Mouse (Mus musculus): ENCODE data around the gene Itprid1. TPM values are rescaled to one million over a fixed set of nuclear protein-coding genes. Genes with fewer than 3 reads are reported as not detected.
A peak's percentile ranks its signal among the peaks of the same experiment; 100 is the strongest.

The Itprid1 gene
- polyA plus RNA-seq (2012; rRNA removed) = 0.15 and 0.19 TPM in 2 replicates
- 0.07 and 0.22 TPM in 2 replicates for polyA plus RNA-seq (2014; fragmentation: Nextera tagmentation; extraction: Ambion mirVana)

GRCm38 (mm10) chr6:55836650-55837320, at the start of gene Itprid1:
Gene Itprid1 (plus strand): TSS chr6:55836895.
- H3K27ac ChIP-seq (replicated peaks; ENCODE audit: low read depth, low read length) = no peak within 1 kb of the TSS
- H3K4me1 ChIP-seq (ENCODE audit: control insufficient read depth, insufficient read depth, low read length) = no peaks in the 10 kb centered on the region
- H3K4me3 ChIP-seq (replicated peaks; ENCODE audit: low read length) = no peak within 1 kb of the TSS
- 72% methylated on average over 8 of the region's 8 CpGs for WGBS
- H3K9ac ChIP-seq (ENCODE audit: low read depth, low read length, severe bottlenecking) = no peak within 1 kb of the TSS
- H3K27me3 ChIP-seq (ENCODE audit: control insufficient read depth, insufficient read depth, low read length) = no peaks in the 10 kb centered on the region
- no peaks in the 10 kb centered on the region for H3K36me3 ChIP-seq (ENCODE audit: control insufficient read depth, insufficient read depth, low read length)
- no peak for ATAC-seq (ENCODE audit: low FRiP score, low read depth)
- H3K4me2 ChIP-seq (replicated peaks; ENCODE audit: low read depth, low read length, severe bottlenecking) = no peak within 1 kb of the TSS
- H3K9me3 ChIP-seq (ENCODE audit: control insufficient read depth, low read length) = no peaks in the 10 kb centered on the region
- TF ChIP-seq POLR2A (IDR thresholded peaks at IDR 0.05; ENCODE audit: borderline replicate concordance, extremely low read depth, insufficient read depth, insufficient read length) = no peak
- DNase-seq (ENCODE audit: low spot score) = no peak

- Histone ChIP-seq H3K27me3 (ENCODE audit: control insufficient read depth, insufficient read depth, low read length) (no peaks in the 10 kb centered on the region), H3K9me3 (ENCODE audit: control insufficient read depth, low read length) (no peaks in the 10 kb centered on the region), H3K9ac (ENCODE audit: low read depth, low read length, severe bottlenecking) (no peak overlapping the region), H3K4me3 (replicated peaks; ENCODE audit: low read length) (no peak overlapping the region), H3K4me2 (replicated peaks; ENCODE audit: low read depth, low read length, severe bottlenecking) (no peak overlapping the region), H3K4me1 (ENCODE audit: control insufficient read depth, insufficient read depth, low read length) (peaks cover 5% of the 10 kb centered on the region; the same call in 1 of the 2 replicates), H3K36me3 (ENCODE audit: control insufficient read depth, insufficient read depth, low read length) (no peaks in the 10 kb centered on the region), H3K27ac (replicated peaks; ENCODE audit: low read depth, low read length) (no peak overlapping the region)
- 76% methylated on average over 1 of the region's 1 CpGs for WGBS
- ATAC-seq (ENCODE audit: low FRiP score, low read depth) (no peak), DNase-seq (ENCODE audit: low spot score) (no peak)
- TF ChIP-seq POLR2A (IDR thresholded peaks at IDR 0.05; ENCODE audit: borderline replicate concordance, extremely low read depth, insufficient read depth, insufficient read length) = no peak
These were observed 47.1 kb upstream of the Itprid1 start for GRCm38 (mm10) chr6:55789557-55789956.

GRCm38 (mm10) chr6:55791852-55792496, 44.7 kb upstream of the Itprid1 start:
- H3K27me3 ChIP-seq (ENCODE audit: control insufficient read depth, insufficient read depth, low read length) = no peaks in the 10 kb centered on the region
- H3K9ac ChIP-seq (ENCODE audit: low read depth, low read length, severe bottlenecking) = no peak overlapping the region
- peaks cover 5% of the 10 kb centered on the region; the same call in 1 of the 2 replicates for H3K4me1 ChIP-seq (ENCODE audit: control insufficient read depth, insufficient read depth, low read length)
- no peaks in the 10 kb centered on the region for H3K36me3 ChIP-seq (ENCODE audit: control insufficient read depth, insufficient read depth, low read length)
- no peak for ATAC-seq (ENCODE audit: low FRiP score, low read depth)
- DNase-seq (ENCODE audit: low spot score) = no peak
- no peaks in the 10 kb centered on the region for H3K9me3 ChIP-seq (ENCODE audit: control insufficient read depth, low read length)
- no peak overlapping the region for H3K4me2 ChIP-seq (replicated peaks; ENCODE audit: low read depth, low read length, severe bottlenecking)
- no peak overlapping the region for H3K27ac ChIP-seq (replicated peaks; ENCODE audit: low read depth, low read length)
- 17% methylated on average over 6 of the region's 6 CpGs for WGBS
- H3K4me3 ChIP-seq (replicated peaks; ENCODE audit: low read length) = no peak overlapping the region
- no peak for TF ChIP-seq POLR2A (IDR thresholded peaks at IDR 0.05; ENCODE audit: borderline replicate concordance, extremely low read depth, insufficient read depth, insufficient read length)

- ATAC-seq (ENCODE audit: low FRiP score, low read depth) (no peak), DNase-seq (ENCODE audit: low spot score) (no peak)
- WGBS = 68% methylated on average over 8 of the region's 8 CpGs
- Histone ChIP-seq H3K4me2 (replicated peaks; ENCODE audit: low read depth, low read length, severe bottlenecking) (no peak overlapping the region), H3K27me3 (ENCODE audit: control insufficient read depth, insufficient read depth, low read length) (no peaks in the 10 kb centered on the region), H3K27ac (replicated peaks; ENCODE audit: low read depth, low read length) (no peak overlapping the region), H3K36me3 (ENCODE audit: control insufficient read depth, insufficient read depth, low read length) (no peaks in the 10 kb centered on the region), H3K4me1 (ENCODE audit: control insufficient read depth, insufficient read depth, low read length) (peaks cover 5% of the 10 kb centered on the region; the same call in 1 of the 2 replicates), H3K9me3 (ENCODE audit: control insufficient read depth, low read length) (no peaks in the 10 kb centered on the region), H3K4me3 (replicated peaks; ENCODE audit: low read length) (no peak overlapping the region), H3K9ac (ENCODE audit: low read depth, low read length, severe bottlenecking) (no peak overlapping the region)
- TF ChIP-seq POLR2A (IDR thresholded peaks at IDR 0.05; ENCODE audit: borderline replicate concordance, extremely low read depth, insufficient read depth, insufficient read length) = no peak
These were observed 44.2 kb upstream of the Itprid1 start for GRCm38 (mm10) chr6:55792536-55792935.

- 68% methylated on average over 1 of the region's 1 CpGs for WGBS
- Histone ChIP-seq H3K4me2 (replicated peaks; ENCODE audit: low read depth, low read length, severe bottlenecking) (no peak overlapping the region), H3K9ac (ENCODE audit: low read depth, low read length, severe bottlenecking) (no peak overlapping the region), H3K4me1 (ENCODE audit: control insufficient read depth, insufficient read depth, low read length) (peaks cover 15% of the 10 kb centered on the region), H3K4me3 (replicated peaks; ENCODE audit: low read length) (no peak overlapping the region), H3K27ac (replicated peaks; ENCODE audit: low read depth, low read length) (0 out of 2 replicates have a peak overlapping the region, but pooled peaks have one; percentile 40), H3K9me3 (ENCODE audit: control insufficient read depth, low read length) (no peaks in the 10 kb centered on the region), H3K36me3 (ENCODE audit: control insufficient read depth, insufficient read depth, low read length) (no peaks in the 10 kb centered on the region), H3K27me3 (ENCODE audit: control insufficient read depth, insufficient read depth, low read length) (no peaks in the 10 kb centered on the region)
- TF ChIP-seq POLR2A (IDR thresholded peaks at IDR 0.05; ENCODE audit: borderline replicate concordance, extremely low read depth, insufficient read depth, insufficient read length) = no peak
- ATAC-seq (ENCODE audit: low FRiP score, low read depth) (no peak), DNase-seq (ENCODE audit: low spot score) (no peak)
These were observed 34.0 kb upstream of the Itprid1 start for GRCm38 (mm10) chr6:55802686-55803085.

Measured in limb, embryonic 14.5 days (tissue).